Mouse (Mus musculus) liver, postnatal 0 days (tissue): ENCODE measurements at regions not wholly inside any gene's neighbourhood (a gene's known extent, or its start where the extent isn't known, plus 50 kb on each side); places are given as distances from the start of the nearest gene placed in this dataset.

Experiments
- CTCF ChIP-seq: sonication (generic); IDR thresholded peaks from 2 replicates; pipeline ENCODE4 v1.5.1; 2016; ENCODE audit warnings: antibody characterized with exemption, low read depth
- EP300 ChIP-seq: IDR thresholded peaks from 2 replicates; pipeline ENCODE4 v1.6.1; 2016; ENCODE audit warnings: antibody characterized with exemption, low read depth, mild to moderate bottlenecking

DNA sequence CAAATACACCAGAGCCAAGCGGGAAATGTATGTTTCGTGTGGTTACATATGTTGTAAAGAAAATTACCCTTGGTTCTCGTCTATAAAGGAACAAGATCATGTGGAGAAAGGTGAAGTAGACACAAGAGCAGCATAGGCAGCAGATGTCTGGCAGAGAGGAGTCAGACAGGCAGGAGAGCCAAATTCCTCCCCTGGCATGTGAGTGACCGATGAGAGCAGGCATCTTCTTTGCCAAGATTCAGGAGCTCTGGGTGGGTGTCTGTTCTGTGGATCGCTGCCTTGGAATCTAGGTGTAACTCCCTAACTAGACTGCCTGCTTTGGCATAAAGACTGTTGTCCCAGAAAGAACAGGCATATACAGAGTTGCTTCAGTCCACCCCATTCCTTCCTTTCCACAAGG lies 275.1 kb upstream of the Col8a1 start:
- TF ChIP-seq CTCF = no peak
- no peak for TF ChIP-seq EP300
